Mouse (Mus musculus) kidney, embryonic 14.5 days (tissue): Measurements from ENCODE around the gene Setd1b. TPM values are rescaled to one million over a fixed set of nuclear protein-coding genes. Genes with fewer than 3 reads are reported as not detected.

ENCODE experiments used
- ATAC-seq: fragments of 200-750 bp; cut with Nextera tagmentation; 2 replicates; pipeline ENCODE4 v1.8.0; 2017; ENCODE audit warnings: moderate number of reproducible peaks, mild to moderate bottlenecking, moderate TSS enrichment, moderate library complexity; ENCODE audit not compliant: low FRiP score, low TSS enrichment
- H3K27ac ChIP-seq: fragments of 300-500 bp; sonication (generic); 2 replicates; pipeline ENCODE4 v1.5.1; 2014; ENCODE audit warnings: low read depth, mild to moderate bottlenecking, low read length, moderate library complexity, mixed read lengths
- H3K27me3 ChIP-seq: fragments of 300-500 bp; sonication (generic); 2 replicates; pipeline ENCODE4 v1.6.1; 2014; ENCODE audit warnings: mild to moderate bottlenecking, low read length; ENCODE audit not compliant: control insufficient read depth, insufficient read depth
- H3K36me3 ChIP-seq: fragments of 300-500 bp; sonication (generic); 2 replicates; pipeline ENCODE4 v1.6.1; 2014; ENCODE audit warnings: low read length, mixed read lengths; ENCODE audit not compliant: control insufficient read depth, insufficient read depth
- H3K4me1 ChIP-seq: fragments of 300-500 bp; sonication (generic); 2 replicates; pipeline ENCODE4 v1.6.1; 2014; ENCODE audit warnings: low read length, mixed read lengths; ENCODE audit not compliant: control insufficient read depth, insufficient read depth
- H3K4me2 ChIP-seq: fragments of 300-500 bp; sonication (generic); replicated peaks from 2 replicates; pipeline ENCODE4 v1.6.1; 2014; ENCODE audit warnings: low read depth, mild to moderate bottlenecking, low read length
- H3K4me3 ChIP-seq: fragments of 300-500 bp; sonication (generic); 2 replicates; pipeline ENCODE4 v1.5.1; 2014; ENCODE audit warnings: mild to moderate bottlenecking, low read length
- H3K9ac ChIP-seq: fragments of 300-500 bp; sonication (generic); 2 replicates; pipeline ENCODE4 v1.6.1; 2014; ENCODE audit warnings: low read depth, mild to moderate bottlenecking, low read length, moderate library complexity
- H3K9me3 ChIP-seq: fragments of 300-500 bp; sonication (generic); 2 replicates; pipeline ENCODE4 v1.6.1; 2016; ENCODE audit warnings: low read length; ENCODE audit not compliant: control insufficient read depth
- WGBS: fragments of 180-500 bp; shearing (Covaris S2); extraction: QIAGEN DNeasy Blood & Tissue Kit; methylation state at CpG from one replicate; pipeline ENCODE4 v1.1.7; 2014; 5-methylcytosine and 5-hydroxymethylcytosine counted together
- polyA plus RNA-seq: library from polyadenylated mRNA; unstranded; fragments of >200 nt; fragmentation: Nextera tagmentation; extraction: Ambion mirVana; gene quantifications from 2 replicates; pipeline ENCODE4 v1.2.1, GENCODE M21; 2014

Setd1b gene
- polyA plus RNA-seq, 1 experiment from 2014 or later: 16.7 TPM

GRCm38 (mm10) chr5:123109452-123110203 is 32.4 kb upstream of the Setd1b start:
- H3K4me2 ChIP-seq: peak overlapping the region; percentile 36
- no peaks in the 10 kb centered on the region for H3K36me3 ChIP-seq
- H3K27ac ChIP-seq: peak overlapping the region; percentile 44; the same call in 1 of the 2 replicates
- no peak overlapping the region for H3K9ac ChIP-seq
- H3K27me3 ChIP-seq: no peaks in the 10 kb centered on the region
- H3K9me3 ChIP-seq: no peaks in the 10 kb centered on the region
- peaks cover 22% of the 10 kb centered on the region for H3K4me1 ChIP-seq
- peak overlapping the region; percentile 4; the same call in 1 of the 2 replicates for H3K4me3 ChIP-seq
- WGBS: 18% methylated on average over 13 of the region's 13 CpGs
- peak; percentile 69; the same call in 1 of the 2 replicates for ATAC-seq

- H3K4me3 ChIP-seq: no peak overlapping the region
Measured at GRCm38 (mm10) chr5:123110296-123110721, 31.7 kb upstream of the Setd1b start.

GRCm38 (mm10) chr5:123114109-123114508 is 27.9 kb upstream of the Setd1b start:
- ATAC-seq: no peak
- Histone ChIP-seq H3K36me3 (no peaks in the 10 kb centered on the region), H3K4me2 (no peak overlapping the region), H3K9ac (no peak overlapping the region), H3K27me3 (no peaks in the 10 kb centered on the region), H3K4me1 (peaks cover 19% of the 10 kb centered on the region), H3K9me3 (no peaks in the 10 kb centered on the region), H3K4me3 (no peak overlapping the region), H3K27ac (no peak overlapping the region)
- 45% methylated on average over 11 of the region's 11 CpGs for WGBS

More at GRCm38 (mm10) chr5:123110296-123110721, 31.7 kb upstream of the Setd1b start:
- H3K27ac ChIP-seq: peak overlapping the region; percentile 44; the same call in 1 of the 2 replicates
- no peaks in the 10 kb centered on the region for H3K9me3 ChIP-seq
- H3K4me2 ChIP-seq: peak overlapping the region; percentile 36
- peaks cover 22% of the 10 kb centered on the region for H3K4me1 ChIP-seq
- H3K27me3 ChIP-seq: no peaks in the 10 kb centered on the region
- 21% methylated on average over 13 of the region's 13 CpGs for WGBS
- no peak overlapping the region for H3K9ac ChIP-seq
- ATAC-seq: peak; percentile 30
- H3K36me3 ChIP-seq: no peaks in the 10 kb centered on the region

GRCm38 (mm10) chr5:123114924-123115323 is 27.1 kb upstream of the Setd1b start:
- Histone ChIP-seq H3K9me3 (no peaks in the 10 kb centered on the region), H3K4me1 (peaks cover 11% of the 10 kb centered on the region), H3K4me2 (no peak overlapping the region), H3K9ac (no peak overlapping the region), H3K4me3 (no peak overlapping the region), H3K27ac (no peak overlapping the region), H3K27me3 (no peaks in the 10 kb centered on the region), H3K36me3 (no peaks in the 10 kb centered on the region)
- ATAC-seq: 0 out of 2 replicates have a peak, but pooled peaks have one; percentile 21
- 42% methylated on average over 7 of the region's 7 CpGs for WGBS

- no peak overlapping the region for H3K9ac ChIP-seq
- H3K4me2 ChIP-seq: no peak overlapping the region
- H3K36me3 ChIP-seq: no peaks in the 10 kb centered on the region
- H3K4me3 ChIP-seq: no peak overlapping the region
- WGBS: 69% methylated on average over 8 of the region's 8 CpGs
- no peaks in the 10 kb centered on the region for H3K4me1 ChIP-seq
- H3K27ac ChIP-seq: no peak overlapping the region
- no peak for ATAC-seq
- no peaks in the 10 kb centered on the region for H3K9me3 ChIP-seq
- no peaks in the 10 kb centered on the region for H3K27me3 ChIP-seq
Measured at GRCm38 (mm10) chr5:123116080-123116479, 25.9 kb upstream of the Setd1b start.

- WGBS: 23% methylated on average over 10 of the region's 10 CpGs
- Histone ChIP-seq H3K36me3 (no peaks in the 10 kb centered on the region), H3K4me3 (no peak overlapping the region), H3K9me3 (0 out of 2 replicates have a peak, but pooled peaks cover 1% of the 10 kb centered on the region), H3K27me3 (no peaks in the 10 kb centered on the region), H3K27ac (no peak overlapping the region), H3K4me2 (no peak overlapping the region), H3K4me1 (no peaks in the 10 kb centered on the region), H3K9ac (no peak overlapping the region)
- ATAC-seq: peak; percentile 72
Measured at GRCm38 (mm10) chr5:123117257-123117656, 24.7 kb upstream of the Setd1b start.

- Histone ChIP-seq H3K9me3 (0 out of 2 replicates have a peak, but pooled peaks cover 3% of the 10 kb centered on the region), H3K4me1 (no peaks in the 10 kb centered on the region), H3K9ac (no peak overlapping the region), H3K36me3 (no peaks in the 10 kb centered on the region), H3K4me3 (no peak overlapping the region), H3K4me2 (no peak overlapping the region), H3K27me3 (no peaks in the 10 kb centered on the region), H3K27ac (no peak overlapping the region)
- ATAC-seq: no peak
- WGBS: 80% methylated on average over 8 of the region's 8 CpGs
Measured at GRCm38 (mm10) chr5:123117773-123118172, 24.2 kb upstream of the Setd1b start.

- Histone ChIP-seq H3K4me2 (no peak overlapping the region), H3K4me1 (no peaks in the 10 kb centered on the region), H3K27ac (no peak overlapping the region), H3K27me3 (no peaks in the 10 kb centered on the region), H3K9ac (no peak overlapping the region), H3K4me3 (no peak overlapping the region), H3K9me3 (0 out of 2 replicates have a peak, but pooled peaks cover 3% of the 10 kb centered on the region), H3K36me3 (no peaks in the 10 kb centered on the region)
- no peak for ATAC-seq
- WGBS: 82% methylated on average over 10 of the region's 10 CpGs
Measured at GRCm38 (mm10) chr5:123118826-123119225, 23.2 kb upstream of the Setd1b start.

GRCm38 (mm10) chr5:123120624-123121215 is 21.3 kb upstream of the Setd1b start:
- Histone ChIP-seq H3K9me3 (0 out of 2 replicates have a peak, but pooled peaks cover 3% of the 10 kb centered on the region), H3K27me3 (no peaks in the 10 kb centered on the region), H3K9ac (no peak overlapping the region), H3K4me1 (no peaks in the 10 kb centered on the region), H3K36me3 (no peaks in the 10 kb centered on the region), H3K27ac (no peak overlapping the region), H3K4me3 (no peak overlapping the region), H3K4me2 (no peak overlapping the region)
- no peak for ATAC-seq
- 57% methylated on average over 7 of the region's 7 CpGs for WGBS
